Mouse (Mus musculus): ENCODE measurements around the gene Pls1.

Pls1 gene

DNA sequence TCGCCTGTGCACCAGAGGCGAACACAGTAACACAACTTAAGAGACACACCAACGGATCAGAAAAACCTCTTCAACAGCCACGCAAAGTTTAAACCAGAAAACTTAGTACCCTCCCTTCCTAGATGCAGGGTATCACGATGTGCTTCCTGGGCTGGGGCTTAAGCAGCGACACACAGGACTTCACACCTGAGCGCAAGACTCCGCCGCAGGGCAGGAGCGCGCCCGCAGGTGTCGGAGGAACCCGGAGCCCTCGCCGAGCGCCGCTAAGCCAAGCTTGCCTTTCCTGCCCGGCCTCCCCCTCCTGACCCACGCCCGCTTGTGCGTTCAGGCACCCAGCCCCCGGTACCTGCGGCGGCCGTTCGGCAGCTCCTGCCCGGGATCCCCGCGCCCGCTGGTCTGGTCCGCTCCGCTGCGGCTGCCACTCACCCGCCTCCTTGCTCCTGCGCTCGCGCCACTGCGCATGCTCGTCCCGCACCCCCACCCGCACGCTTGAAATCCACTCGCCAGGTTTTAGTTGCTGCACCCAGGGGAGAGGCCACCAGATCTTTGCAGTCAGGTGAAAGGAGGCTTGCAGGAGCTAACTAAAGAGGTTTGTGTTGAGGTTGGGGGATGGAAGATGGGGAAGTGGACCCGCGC lies at the start of gene Pls1:
Gene Pls1, minus strand, starts transcription at position 487 of the 636 bp plus-strand sequence.
- DNase-seq (ENCODE audit: low spot score in 2 of 2): peak; percentile 79 to 86

GRCm38 (mm10) chr9:95882751-95883150 lies 37.6 kb upstream of the Pls1 start:
- DNase-seq (ENCODE audit: low spot score in 2 of 2): no peak

DNA sequence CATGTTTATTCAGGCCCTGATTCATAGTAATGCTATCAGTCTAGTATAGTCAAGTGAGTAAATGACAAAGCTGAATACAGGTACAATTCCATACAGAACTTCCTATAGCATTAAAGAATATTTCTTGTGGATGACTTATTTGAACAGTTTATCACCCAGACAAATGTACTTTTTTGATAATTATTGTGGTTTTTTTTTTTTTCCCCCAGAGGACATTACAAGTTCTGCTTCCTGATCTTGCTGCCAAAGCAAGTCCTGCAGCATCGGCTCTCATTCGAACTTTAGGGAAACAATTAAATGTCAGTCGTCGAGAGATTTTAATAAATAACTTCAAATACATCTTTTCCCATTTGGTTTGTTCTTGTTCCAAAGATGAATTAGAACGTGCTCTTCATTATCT lies 33.1 kb upstream of the Pls1 start:
- no peak for DNase-seq (ENCODE audit: low spot score in 2 of 2)

- no peak for DNase-seq (ENCODE audit: low spot score in 2 of 2)
These were observed 13.0 kb upstream of the Pls1 start for GRCm38 (mm10) chr9:95858027-95858570.

GRCm38 (mm10) chr9:95857414-95858026 lies 12.4 kb upstream of the Pls1 start, which contains the start of gene Atr:
TSS of gene Atr (plus strand) at chr9:95857597.
- peak; percentile 83 to 90 for DNase-seq (ENCODE audit: low spot score in 2 of 2)

GRCm38 (mm10) chr9:95856004-95856403 lies 10.9 kb upstream of the Pls1 start:
- DNase-seq (ENCODE audit: low spot score in 2 of 2): no peak

GRCm38 (mm10) chr9:95854891-95855290 lies 9.8 kb upstream of the Pls1 start:
- DNase-seq (ENCODE audit: low spot score in 2 of 2): no peak

DNA sequence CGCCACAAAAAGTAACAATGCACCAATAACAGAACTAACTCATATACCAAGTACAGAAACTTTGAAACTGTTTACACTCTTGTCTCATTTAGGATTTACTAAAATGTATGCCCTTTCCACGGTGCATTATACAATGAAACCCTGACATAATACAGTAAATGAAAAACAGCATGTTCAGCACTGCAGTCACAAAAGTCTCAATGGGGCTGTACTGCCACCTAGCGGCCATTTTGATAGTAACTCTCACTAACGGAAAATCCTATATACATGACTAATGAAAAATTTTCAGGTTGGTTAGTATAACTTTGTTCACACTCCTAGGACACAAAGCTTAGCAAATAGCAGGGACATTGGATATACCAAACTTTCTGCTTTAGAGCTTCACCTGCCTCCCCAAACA lies 7.8 kb upstream of the Pls1 start:
- peak; percentile 44 to 76 for DNase-seq (ENCODE audit: low spot score in 2 of 2)

- no peak for DNase-seq (ENCODE audit: low spot score in 2 of 2)
These were observed 6.6 kb upstream of the Pls1 start for GRCm38 (mm10) chr9:95851671-95852070.

DNA sequence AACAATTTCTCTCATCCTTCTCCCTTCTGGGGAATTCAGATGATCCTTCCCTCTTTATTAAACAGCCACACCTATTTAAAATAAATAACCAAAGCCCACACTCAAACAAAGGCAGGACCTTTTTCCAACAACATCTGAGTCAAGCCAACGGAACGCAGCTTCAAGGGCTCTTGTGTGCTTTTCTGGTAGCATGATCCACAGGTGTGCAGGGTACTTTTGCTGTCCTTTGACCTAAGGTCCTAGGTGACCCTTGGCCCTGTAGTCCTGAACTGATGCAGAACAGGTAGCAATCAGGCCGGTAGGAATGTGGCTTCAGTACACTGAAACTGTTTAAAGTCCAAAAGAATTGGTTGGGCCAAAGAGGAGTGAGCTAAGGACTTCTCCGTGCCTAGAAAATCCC lies 600 bp upstream of the Pls1 start:
- DNase-seq (ENCODE audit: low spot score in 2 of 2): no peak

- DNase-seq (ENCODE audit: low spot score in 2 of 2): no peak
These were observed 5.7 kb downstream of the Pls1 start for GRCm38 (mm10) chr9:95839424-95839823.

GRCm38 (mm10) chr9:95835741-95836140 lies 9.4 kb downstream of the Pls1 start:
- no peak for DNase-seq (ENCODE audit: low spot score in 2 of 2)

- DNase-seq (ENCODE audit: low spot score in 2 of 2): no peak
These were observed 10.3 kb downstream of the Pls1 start for GRCm38 (mm10) chr9:95834799-95835198.

GRCm38 (mm10) chr9:95832758-95833157 lies 12.4 kb downstream of the Pls1 start:
- DNase-seq (ENCODE audit: low spot score in 2 of 2): no peak

DNA sequence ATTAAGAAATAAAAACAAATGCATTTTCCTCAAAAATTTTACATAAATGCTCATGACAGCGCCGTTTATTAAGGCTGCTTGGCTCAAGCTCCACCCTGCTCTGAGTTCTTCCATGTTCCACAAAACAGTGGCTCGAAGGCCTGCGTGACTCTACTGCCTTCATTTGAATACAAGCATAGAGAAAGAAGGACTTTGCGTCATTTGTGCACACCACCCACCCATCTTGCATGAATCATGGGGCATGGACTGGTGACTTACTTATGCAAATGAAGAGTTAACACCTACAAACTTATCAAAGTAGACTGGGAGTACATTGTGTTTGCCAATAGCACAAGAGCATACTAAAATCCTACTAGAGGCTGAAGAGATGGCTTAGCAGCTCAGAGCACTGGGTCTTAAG lies 17.5 kb downstream of the Pls1 start:
- no peak for DNase-seq (ENCODE audit: low spot score in 2 of 2)

DNA sequence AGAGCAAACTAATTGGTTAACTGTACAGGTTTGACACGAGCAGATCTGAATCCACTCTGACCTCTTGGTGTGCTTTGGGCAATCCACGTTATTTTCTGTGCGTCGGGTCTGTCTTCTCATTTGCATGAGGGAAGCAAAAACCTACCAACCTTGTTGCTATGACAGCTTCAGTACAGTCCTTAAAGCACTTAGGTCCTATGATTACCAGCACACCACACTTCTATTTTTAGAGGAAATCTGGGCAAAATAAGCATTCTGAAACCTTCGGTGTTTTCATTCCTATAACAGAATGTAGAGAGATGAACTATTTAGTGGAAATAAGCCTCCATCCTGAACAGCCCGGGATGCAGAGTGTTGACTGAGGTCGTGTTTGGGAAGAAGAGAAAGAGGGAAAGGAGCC lies 22.6 kb downstream of the Pls1 start:
- no peak for DNase-seq (ENCODE audit: low spot score in 2 of 2)

DNA sequence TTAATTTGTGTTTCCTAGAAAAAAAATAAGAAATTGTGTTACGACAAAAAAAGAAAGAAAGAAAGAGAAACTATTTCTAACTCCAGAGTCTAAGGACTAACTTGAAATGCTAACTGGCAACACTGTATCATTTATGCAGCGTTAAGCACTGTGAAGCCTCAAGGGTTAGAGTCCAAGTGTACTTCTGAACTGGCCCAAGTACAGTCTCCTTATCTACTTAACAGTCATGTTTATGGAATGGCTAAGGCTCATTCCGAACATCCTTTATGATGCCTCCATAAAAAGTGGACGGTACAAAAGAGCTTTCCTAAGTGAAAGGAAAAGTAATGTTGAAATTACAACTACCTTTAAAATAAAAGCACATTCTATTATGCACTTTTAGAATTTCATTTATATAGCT lies 29.4 kb downstream of the Pls1 start:
- DNase-seq (ENCODE audit: low spot score in 2 of 2): no peak

GRCm38 (mm10) chr9:95815015-95815673 lies 30.0 kb downstream of the Pls1 start:
- no peak for DNase-seq (ENCODE audit: low spot score in 2 of 2)

DNA sequence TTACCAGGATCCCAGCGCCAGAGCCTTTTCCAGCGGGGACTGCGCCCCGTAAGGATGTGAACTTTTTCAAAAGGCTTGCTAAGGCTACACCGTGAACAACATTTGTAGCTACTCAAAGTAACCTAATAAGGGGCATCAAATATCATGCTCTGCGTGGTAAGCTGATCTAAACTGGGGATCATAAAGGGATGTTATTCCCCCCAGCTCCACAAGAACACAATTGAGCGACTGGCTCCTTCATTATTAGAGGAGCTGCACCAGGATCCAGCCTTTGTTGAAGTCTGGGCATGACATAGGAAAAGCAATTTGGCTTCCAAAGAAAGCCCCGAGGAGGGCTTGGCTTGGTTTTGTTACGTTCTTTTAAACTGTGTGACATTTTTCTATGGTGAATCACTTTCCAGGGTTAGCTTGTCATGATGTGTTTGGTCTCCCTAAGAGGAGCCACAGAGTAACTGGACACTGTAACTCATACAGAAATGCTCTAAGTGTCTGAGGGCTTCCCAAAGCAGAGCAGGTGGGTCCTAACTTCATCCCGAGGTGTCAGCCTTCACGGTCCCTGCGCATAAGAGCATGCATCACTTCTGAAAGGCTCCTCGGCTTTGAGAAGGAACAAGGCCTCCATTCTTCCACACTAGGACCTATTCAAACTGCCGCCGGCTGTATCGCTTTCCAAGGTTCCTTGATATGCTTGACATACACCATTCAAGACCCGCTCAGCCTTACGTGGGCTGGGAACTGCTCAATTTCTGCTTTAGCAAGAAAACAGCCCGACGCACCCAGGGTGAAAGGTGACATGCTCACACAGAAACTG lies 31.2 kb downstream of the Pls1 start:
- no peak for DNase-seq (ENCODE audit: low spot score in 2 of 2)

DNA sequence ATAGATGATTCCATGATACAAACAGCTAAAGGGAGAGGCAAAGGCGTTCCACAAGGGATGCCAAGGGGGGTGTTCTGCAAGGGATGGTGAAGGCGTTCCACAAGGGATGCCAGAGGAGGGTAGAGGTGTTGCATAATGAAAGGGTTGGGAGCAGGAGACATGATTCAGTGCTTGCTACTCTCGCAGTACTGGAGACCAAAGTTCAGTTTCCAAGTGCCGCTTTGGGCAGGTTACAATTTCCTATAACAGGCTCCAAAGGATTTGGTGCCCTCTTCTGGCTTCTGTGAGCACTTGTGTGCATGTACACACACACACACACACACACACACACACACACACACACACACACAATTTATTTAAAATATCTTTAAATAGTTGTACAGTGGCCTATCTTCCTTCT lies 33.3 kb downstream of the Pls1 start:
- DNase-seq (ENCODE audit: low spot score in 2 of 2): no peak

DNA sequence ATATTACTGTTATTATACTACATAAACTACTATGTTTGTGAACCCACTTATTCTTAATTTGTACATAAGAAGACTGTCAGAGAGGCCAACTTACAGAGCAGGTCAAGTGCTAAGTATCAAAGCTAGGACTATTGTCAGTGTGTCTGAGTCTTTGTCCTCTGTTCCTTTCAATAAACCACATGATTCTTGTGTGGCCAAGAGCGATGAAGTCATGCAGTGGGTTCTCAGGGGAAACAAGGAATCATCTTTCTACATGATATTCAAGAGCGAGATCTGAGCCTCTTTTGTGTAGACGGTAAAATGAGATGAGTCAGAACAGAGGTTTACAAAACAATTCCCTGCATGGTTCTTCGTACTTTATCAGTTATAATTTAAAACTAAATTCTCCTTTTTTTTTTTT lies 35.5 kb downstream of the Pls1 start:
- DNase-seq (ENCODE audit: low spot score in 2 of 2): no peak

DNA sequence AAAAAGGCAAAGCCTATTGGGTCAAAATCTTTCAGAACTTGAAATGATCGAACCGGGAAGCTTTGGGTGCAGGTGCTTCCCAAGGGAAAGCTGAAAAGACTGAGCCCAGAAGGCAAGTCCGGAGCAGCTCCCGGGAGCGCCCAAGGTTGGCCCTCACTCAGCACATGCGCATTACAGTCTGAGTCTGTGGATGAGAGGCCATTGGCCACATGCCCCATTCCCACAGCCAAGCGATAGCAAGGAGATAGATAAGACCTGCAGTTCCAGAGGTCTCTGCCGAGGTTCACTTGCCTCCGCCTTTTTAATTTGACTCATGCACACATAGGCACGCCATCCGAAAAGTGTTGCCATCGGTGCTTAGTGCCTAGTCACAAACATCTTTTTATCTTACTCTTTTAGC lies 39.7 kb downstream of the Pls1 start:
- no peak for DNase-seq (ENCODE audit: low spot score in 2 of 2)

Measured in cerebellum, postnatal 4 days (tissue).